13 mouse cellular contexts compared by ENCODE assay signal in genomic region chr11:117815850-117816249, GRCm38 (mm10). TPM values are rescaled to one million over a fixed set of nuclear protein-coding genes. Genes with fewer than 3 reads are reported as not detected.
"Had no signal": no experiment of that assay in that cellular context is flagged by ENCODE, and none has a peak within 500 bp of the region (broad histone marks: within the 10 kb centered on the region; RNA-seq: fewer than 3 reads in every experiment).

No protein-coding gene starts in this region.

RNA-seq across cellular contexts. Expression of gene Gm20708, which starts 6.4 kb away (rescaled TPM):
- polyA plus RNA-seq: neural tube, embryonic 12.5 days; testis, adult 2 months; urinary bladder, adult 2 months had no signal

RNA-seq across cellular contexts. Expression of gene 6030468B19Rik, which starts 18.4 kb away (rescaled TPM):
- total RNA-seq: layer of hippocampus, postnatal 10 days; left cerebral cortex, adult 2 months; left cerebral cortex, postnatal 10 days; left cerebral cortex, postnatal 36 days; liver, adult 2 months had no signal
- polyA plus RNA-seq: kidney, embryonic 14.5 days; kidney, postnatal 0 days; liver, adult 2 months; macrophage; midbrain, embryonic 15.5 days; neural tube, embryonic 15.5 days; testis, adult 2 months; urinary bladder, adult 2 months had no signal
